Mouse (Mus musculus) heart, postnatal 4 days (tissue): Measurements from ENCODE around the gene E130116L18Rik. TPM values are rescaled to one million over a fixed set of nuclear protein-coding genes. Genes with fewer than 3 reads are reported as not detected.
"Not testable (repeated sequence)": the region's sequence is repeated elsewhere in the genome, so short reads cannot be mapped to it uniquely, and the experiment has no call there.

Source experiments
- DNase-seq: peaks from one replicate; pipeline ENCODE4 v3.0.0; 2021
- total RNA-seq, 2 experiments: library from RNA; stranded (reverse); gene quantifications; 2 replicates each; pipeline ENCODE4 v1.2.3; 2021

Gene E130116L18Rik
- total RNA-seq, 2 experiments from 2014 or later = not detected

DNA sequence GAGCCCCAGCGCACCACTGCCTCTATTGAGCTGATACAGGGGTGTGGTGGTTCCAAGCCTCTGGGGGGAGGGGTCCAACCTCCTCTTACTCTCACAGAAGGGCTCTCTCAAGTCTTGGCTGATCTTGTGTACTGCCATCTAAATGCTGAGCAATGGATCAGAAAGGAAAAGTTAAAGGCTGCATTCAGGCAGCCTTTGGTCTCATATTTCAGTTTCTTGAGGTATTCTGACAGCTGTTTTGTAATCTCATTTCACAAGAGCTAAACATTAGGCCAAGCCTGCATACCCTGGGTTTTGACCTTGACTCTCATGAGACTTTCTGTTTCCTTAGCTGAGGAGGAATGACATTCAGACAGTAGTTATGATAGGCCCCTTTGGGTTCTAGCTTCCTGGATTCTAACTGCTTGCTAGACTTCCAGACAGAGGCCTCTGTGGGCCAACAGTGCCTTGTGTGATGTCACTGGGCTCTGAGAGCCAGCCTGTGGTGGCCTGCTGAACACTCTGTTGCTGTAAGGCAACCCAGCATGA, 41.9 kb downstream of the E130116L18Rik start, which contains the start of gene Galntl5:
Galntl5 (plus strand) TSS at position 457 of the 528 bp plus-strand sequence.
- no peak for DNase-seq

GRCm38 (mm10) chr5:25179936-25180488, 42.9 kb downstream of the E130116L18Rik start:
- no peak for DNase-seq

GRCm38 (mm10) chr5:25179284-25179683, 43.7 kb downstream of the E130116L18Rik start:
- DNase-seq = no peak

DNA sequence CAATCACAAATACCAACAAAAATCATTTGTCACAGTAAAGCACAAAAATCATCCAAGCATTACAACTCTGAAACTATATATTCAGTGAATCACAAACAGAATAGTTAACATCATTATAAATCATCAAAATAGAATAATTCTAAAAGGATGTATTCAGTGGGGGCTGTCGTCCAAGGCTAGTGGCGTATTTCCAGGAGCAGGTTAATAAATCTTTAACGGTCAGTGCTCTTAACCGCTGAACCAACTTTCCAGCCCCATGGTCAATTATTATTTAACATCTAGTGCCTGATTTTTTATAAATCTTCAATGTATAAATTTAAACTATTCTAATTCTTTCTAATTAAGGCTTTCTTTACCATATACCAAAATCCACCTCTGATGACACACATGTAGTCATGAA, 44.4 kb downstream of the E130116L18Rik start:
- DNase-seq = not testable (repeated sequence)

DNA sequence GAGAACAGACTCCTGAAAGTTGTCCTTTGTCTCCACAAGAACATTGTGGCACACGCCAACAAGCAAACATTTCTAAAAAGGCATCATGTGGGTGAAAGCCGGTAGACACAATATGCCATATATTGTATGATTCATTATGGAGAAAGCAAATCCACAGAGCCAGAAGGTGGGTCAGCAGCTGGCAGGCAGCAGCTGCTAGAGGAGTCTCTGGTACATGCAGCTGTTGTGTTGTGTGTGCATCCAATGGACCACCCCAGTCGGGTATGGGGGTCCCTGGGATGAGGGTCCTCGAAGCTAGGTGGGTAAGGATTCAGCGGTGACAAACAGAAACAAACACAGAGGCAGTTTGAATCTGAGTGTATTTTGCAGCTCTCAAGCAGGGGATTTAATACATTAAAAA, 45.0 kb downstream of the E130116L18Rik start:
- DNase-seq = not testable (repeated sequence)

Other genes starting within 250 kb of the E130116L18Rik start
- gene Prkag2, start 122.5 kb downstream of the E130116L18Rik start, total RNA-seq = 100 to 1,000 TPM; 143 to 152 TPM
- not detected for gene Galntl5, start 41.7 kb downstream of the E130116L18Rik start, total RNA-seq
- gene Galnt11, start 1.2 kb downstream of the E130116L18Rik start, total RNA-seq = 10 to 100 TPM; 32.6 to 33.8 TPM